Mouse (Mus musculus) neural tube, embryonic 11.5 days (tissue): ENCODE results near the gene Atg16l1. TPM values are rescaled to one million over a fixed set of nuclear protein-coding genes. Genes with fewer than 3 reads are reported as not detected.

Source experiments
- ATAC-seq: fragments of 200-750 bp; cut with Nextera tagmentation; 2 replicates; pipeline ENCODE4 v1.8.0; 2017; ENCODE audit warnings: moderate number of reproducible peaks, mild to moderate bottlenecking, moderate TSS enrichment, moderate library complexity; ENCODE audit not compliant: insufficient read depth, low FRiP score, low TSS enrichment
- DNase-seq: peaks from one replicate; pipeline ENCODE4 v3.0.0-alpha.2; 2015; ENCODE audit warnings: low spot score
- H3K27ac ChIP-seq: fragments of 300-500 bp; sonication (generic); 2 replicates; pipeline ENCODE4 v1.5.1; 2014; ENCODE audit warnings: low read depth, mild to moderate bottlenecking, low read length
- H3K27me3 ChIP-seq: fragments of 300-500 bp; sonication (generic); 2 replicates; pipeline ENCODE4 v1.6.1; 2014; ENCODE audit warnings: mild to moderate bottlenecking, low read length, mixed read lengths; ENCODE audit not compliant: control insufficient read depth, insufficient read depth
- H3K36me3 ChIP-seq: fragments of 300-500 bp; sonication (generic); 2 replicates; pipeline ENCODE4 v1.6.1; 2014; ENCODE audit warnings: mild to moderate bottlenecking, low read length, moderate library complexity, mixed read lengths; ENCODE audit not compliant: control insufficient read depth, insufficient read depth
- H3K4me1 ChIP-seq: fragments of 300-500 bp; sonication (generic); 2 replicates; pipeline ENCODE4 v1.6.1; 2014; ENCODE audit warnings: low read length, mixed read lengths; ENCODE audit not compliant: control insufficient read depth, insufficient read depth
- H3K4me2 ChIP-seq: fragments of 300-500 bp; sonication (generic); 2 replicates; pipeline ENCODE4 v1.6.1; 2014; ENCODE audit warnings: low read depth, mild to moderate bottlenecking, moderate library complexity
- H3K4me3 ChIP-seq: fragments of 300-500 bp; sonication (generic); 2 replicates; pipeline ENCODE4 v1.5.1; 2014; ENCODE audit warnings: low read depth, low read length
- H3K9ac ChIP-seq: fragments of 300-500 bp; sonication (generic); 2 replicates; pipeline ENCODE4 v1.6.1; 2014; ENCODE audit warnings: mild to moderate bottlenecking, low read length
- H3K9me3 ChIP-seq: fragments of 300-500 bp; sonication (generic); 2 replicates; pipeline ENCODE4 v1.6.1; 2016; ENCODE audit warnings: low read length; ENCODE audit not compliant: control insufficient read depth
- WGBS: fragments of 180-500 bp; shearing (Covaris S2); extraction: QIAGEN DNeasy Blood & Tissue Kit; methylation state at CpG from one replicate; pipeline ENCODE4 v1.1.7; 2014; 5-methylcytosine and 5-hydroxymethylcytosine counted together
- polyA plus RNA-seq: library from polyadenylated mRNA; unstranded; fragments of >200 nt; fragmentation: Nextera tagmentation; extraction: Ambion mirVana; gene quantifications from 2 replicates; pipeline ENCODE4 v1.2.1, GENCODE M21; 2014

Gene Atg16l1
- polyA plus RNA-seq, 1 experiment from 2014 or later = 38.0 TPM

DNA sequence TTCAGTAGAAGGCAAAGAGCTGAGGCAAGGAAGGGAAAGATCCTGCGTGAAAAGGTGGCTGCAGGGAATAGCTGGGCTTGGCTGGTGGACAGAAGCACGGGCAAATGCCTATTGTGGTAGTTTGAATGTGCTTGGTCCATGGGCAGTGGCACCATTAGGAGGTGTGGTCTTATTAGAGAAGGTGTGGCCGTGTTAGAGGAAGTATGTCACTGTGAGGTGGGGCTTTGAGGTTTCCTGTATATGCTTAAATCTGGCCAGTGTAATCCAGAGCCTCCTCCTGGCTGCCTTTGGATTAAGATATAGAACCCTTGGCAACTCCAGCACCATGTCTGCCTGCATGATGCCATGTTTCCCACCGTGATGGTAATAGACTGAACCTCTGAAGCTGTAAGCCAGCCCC lies 32.3 kb upstream of the Atg16l1 start:
- Histone ChIP-seq H3K27me3 (no peaks in the 10 kb centered on the region), H3K9ac (no peak overlapping the region), H3K4me2 (no peak overlapping the region), H3K4me1 (no peaks in the 10 kb centered on the region), H3K9me3 (no peaks in the 10 kb centered on the region), H3K36me3 (no peaks in the 10 kb centered on the region), H3K27ac (no peak overlapping the region), H3K4me3 (no peak overlapping the region)
- no peak for ATAC-seq
- 74% methylated on average over 4 of the region's 4 CpGs for WGBS
- DNase-seq = no peak

- Histone ChIP-seq H3K4me1 (no peaks in the 10 kb centered on the region), H3K4me3 (no peak overlapping the region), H3K27ac (no peak overlapping the region), H3K4me2 (no peak overlapping the region), H3K27me3 (no peaks in the 10 kb centered on the region), H3K9me3 (no peaks in the 10 kb centered on the region), H3K9ac (no peak overlapping the region), H3K36me3 (no peaks in the 10 kb centered on the region)
- WGBS = 76% methylated on average over 2 of the region's 2 CpGs
- DNase-seq = no peak
- ATAC-seq = no peak
Observed at GRCm38 (mm10) chr1:87729070-87729469, 26.6 kb upstream of the Atg16l1 start.

- ATAC-seq (no peak), DNase-seq (no peak)
- H3K4me2 ChIP-seq = no peak overlapping the region
- H3K9ac ChIP-seq = no peak overlapping the region
- H3K4me1 ChIP-seq = no peaks in the 10 kb centered on the region
- no peak overlapping the region for H3K27ac ChIP-seq
- no peaks in the 10 kb centered on the region for H3K36me3 ChIP-seq
- no peaks in the 10 kb centered on the region for H3K9me3 ChIP-seq
- WGBS = 84% methylated on average over 6 of the region's 6 CpGs
- no peak overlapping the region for H3K4me3 ChIP-seq
- no peaks in the 10 kb centered on the region for H3K27me3 ChIP-seq
Observed at GRCm38 (mm10) chr1:87729850-87730249, 25.8 kb upstream of the Atg16l1 start.

GRCm38 (mm10) chr1:87730271-87730670 lies 25.4 kb upstream of the Atg16l1 start:
- no peaks in the 10 kb centered on the region for H3K9me3 ChIP-seq
- H3K9ac ChIP-seq = no peak overlapping the region
- H3K36me3 ChIP-seq = no peaks in the 10 kb centered on the region
- no peak for ATAC-seq
- H3K4me1 ChIP-seq = no peaks in the 10 kb centered on the region
- no peak overlapping the region for H3K27ac ChIP-seq
- H3K4me2 ChIP-seq = no peak overlapping the region
- no peak overlapping the region for H3K4me3 ChIP-seq
- H3K27me3 ChIP-seq = no peaks in the 10 kb centered on the region
- DNase-seq = no peak
- WGBS = 89% methylated on average over 7 of the region's 7 CpGs

DNA sequence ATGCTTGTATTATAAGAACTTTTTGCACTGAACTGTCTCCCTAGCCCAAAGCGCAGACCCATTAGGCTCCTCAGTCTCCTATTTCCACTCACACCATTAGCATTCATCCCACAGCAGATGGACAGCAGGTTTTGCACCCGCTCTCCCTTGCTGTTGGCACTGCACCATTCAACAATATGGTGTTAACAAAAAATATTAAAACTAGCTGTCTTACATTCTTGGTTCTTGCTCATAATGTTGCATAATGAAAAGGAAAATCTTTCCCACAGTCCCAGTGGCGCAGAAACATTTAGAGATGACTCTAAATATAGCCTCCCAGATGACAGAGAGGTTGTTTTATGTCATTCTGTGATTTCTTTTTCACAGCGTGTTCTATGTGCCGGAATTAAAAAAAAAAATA lies 22.5 kb upstream of the Atg16l1 start:
- no peak overlapping the region for H3K27ac ChIP-seq
- H3K9me3 ChIP-seq = no peaks in the 10 kb centered on the region
- DNase-seq = no peak
- no peak overlapping the region for H3K4me2 ChIP-seq
- no peak overlapping the region for H3K9ac ChIP-seq
- no peaks in the 10 kb centered on the region for H3K36me3 ChIP-seq
- H3K4me1 ChIP-seq = no peaks in the 10 kb centered on the region
- no peaks in the 10 kb centered on the region for H3K27me3 ChIP-seq
- no peak overlapping the region for H3K4me3 ChIP-seq
- no peak for ATAC-seq
- 87% methylated on average over 5 of the region's 5 CpGs for whole genome bisulfite sequencing

GRCm38 (mm10) chr1:87734153-87734552 lies 21.5 kb upstream of the Atg16l1 start:
- no peaks in the 10 kb centered on the region for H3K27me3 ChIP-seq
- no peaks in the 10 kb centered on the region for H3K4me1 ChIP-seq
- H3K27ac ChIP-seq = no peak overlapping the region
- H3K9me3 ChIP-seq = no peaks in the 10 kb centered on the region
- H3K36me3 ChIP-seq = no peaks in the 10 kb centered on the region
- H3K9ac ChIP-seq = no peak overlapping the region
- ATAC-seq (no peak), DNase-seq (no peak)
- H3K4me3 ChIP-seq = no peak overlapping the region
- no peak overlapping the region for H3K4me2 ChIP-seq
- 82% methylated on average over 3 of the region's 3 CpGs for WGBS

- no peak overlapping the region for H3K4me2 ChIP-seq
- H3K4me1 ChIP-seq = no peaks in the 10 kb centered on the region
- no peaks in the 10 kb centered on the region for H3K27me3 ChIP-seq
- H3K4me3 ChIP-seq = no peak overlapping the region
- H3K9me3 ChIP-seq = no peaks in the 10 kb centered on the region
- no peak for DNase-seq
- no peak for ATAC-seq
- no peak overlapping the region for H3K27ac ChIP-seq
- H3K36me3 ChIP-seq = no peaks in the 10 kb centered on the region
- WGBS = 81% methylated on average over 6 of the region's 6 CpGs
- H3K9ac ChIP-seq = no peak overlapping the region
Observed at GRCm38 (mm10) chr1:87740584-87741290, 14.9 kb upstream of the Atg16l1 start.

DNA sequence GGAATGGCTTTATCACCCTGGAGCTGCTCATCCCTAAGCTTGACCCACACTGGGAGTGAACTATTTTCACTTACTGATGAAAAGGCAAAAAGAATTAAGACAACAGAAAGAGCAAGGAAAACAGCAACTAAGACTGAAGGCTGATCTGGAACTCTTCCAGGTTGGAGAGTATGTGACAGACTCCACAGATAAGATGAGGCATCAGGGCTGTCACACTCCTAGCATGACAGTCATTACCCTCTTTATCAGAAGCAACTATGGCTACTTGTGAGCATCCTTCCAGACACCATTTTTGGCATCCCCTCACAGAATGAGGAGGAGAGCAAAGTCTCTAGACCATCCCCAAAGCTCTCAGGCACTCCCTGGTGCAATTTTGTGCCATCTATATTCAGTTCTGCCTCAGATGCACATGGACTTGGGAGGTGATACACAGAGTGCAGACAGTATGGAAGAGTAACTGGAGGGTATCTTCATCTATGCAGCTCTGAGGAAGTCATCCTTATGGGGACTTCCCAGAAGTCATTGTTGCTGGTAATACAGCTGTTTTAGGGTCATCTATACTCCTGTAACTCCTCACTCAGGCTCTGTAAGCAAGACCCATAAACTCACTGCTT lies 6.2 kb upstream of the Atg16l1 start:
- ATAC-seq = no peak
- Histone ChIP-seq H3K9me3 (no peaks in the 10 kb centered on the region), H3K27me3 (no peaks in the 10 kb centered on the region), H3K9ac (no peak overlapping the region), H3K4me2 (no peak overlapping the region), H3K27ac (no peak overlapping the region), H3K4me3 (no peak overlapping the region), H3K36me3 (no peaks in the 10 kb centered on the region), H3K4me1 (no peaks in the 10 kb centered on the region)
- no peak for DNase-seq

GRCm38 (mm10) chr1:87763821-87764220 lies 8.2 kb downstream of the Atg16l1 start:
- 94% methylated on average over 3 of the region's 3 CpGs for WGBS
- Histone ChIP-seq H3K27ac (no peak overlapping the region), H3K27me3 (no peaks in the 10 kb centered on the region), H3K4me1 (no peaks in the 10 kb centered on the region), H3K4me2 (no peak overlapping the region), H3K4me3 (no peak overlapping the region), H3K9me3 (no peaks in the 10 kb centered on the region), H3K9ac (no peak overlapping the region), H3K36me3 (peaks cover 24% of the 10 kb centered on the region)
- DNase-seq (no peak), ATAC-seq (no peak)
